Mouse (Mus musculus) gastrocnemius, postnatal 36 days (tissue): ENCODE data around the gene Tesk2. TPM values are rescaled to one million over a fixed set of nuclear protein-coding genes. Genes with fewer than 3 reads are reported as not detected.
A peak's percentile ranks its signal among the peaks of the same experiment; 100 is the strongest.

ENCODE experiments used
- DNase-seq, 2 experiments: peaks; one replicate each; pipeline ENCODE4 v3.0.0; 2022
- intact Hi-C: fragments of 180-260 bp; cut with DNase I; formaldehyde crosslinking; loops from one replicate; pipeline ENCODE4 v1.15.1; 2025
- total RNA-seq, 2 experiments: library from RNA; stranded (reverse); gene quantifications; 2 replicates each; pipeline ENCODE4 v1.2.3; 2021

Tesk2 gene
- total RNA-seq, 2 experiments from 2014 or later, result 1.7 to 2.0 TPM

- no peak for DNase-seq
- intact Hi-C loops, result no loop called here
Observed at GRCm38 (mm10) chr4:116782171-116782570, 61.4 kb downstream of the Tesk2 start.

- intact Hi-C loops, result no loop called here
Observed at GRCm38 (mm10) chr4:116786587-116786986, 65.8 kb downstream of the Tesk2 start.

GRCm38 (mm10) chr4:116787985-116788760 lies 67.4 kb downstream of the Tesk2 start:
- no peak for DNase-seq
- intact Hi-C loops, result loop anchor here (2.0 kb wide), 1 partner anchor 67 kb away; the partner anchor contains the start of gene Tesk2

More at GRCm38 (mm10) chr4:116786587-116786986, 65.8 kb downstream of the Tesk2 start:
- no peak for DNase-seq

GRCm38 (mm10) chr4:116788956-116789355 lies 68.2 kb downstream of the Tesk2 start:
- intact Hi-C loops, result loop anchor here (2.0 kb wide), 1 partner anchor 68 kb away; the partner anchor contains the start of gene Tesk2
- peak in 1 of 2 experiments; percentile 64 for DNase-seq

- DNase-seq, result no peak
- intact Hi-C loops, result no loop called here
Observed at GRCm38 (mm10) chr4:116792453-116792852, 71.7 kb downstream of the Tesk2 start.

- intact Hi-C loops, result no loop called here
- no peak for DNase-seq
Observed at GRCm38 (mm10) chr4:116794273-116794672, 73.5 kb downstream of the Tesk2 start.

- intact Hi-C loops, result no loop called here
- DNase-seq, result no peak
Observed at GRCm38 (mm10) chr4:116796442-116797110, 75.8 kb downstream of the Tesk2 start.

GRCm38 (mm10) chr4:116799901-116800300 lies 79.2 kb downstream of the Tesk2 start:
- intact Hi-C loops, result no loop called here
- DNase-seq, result no peak

- intact Hi-C loops, result no loop called here
- peak; percentile 84 to 93 for DNase-seq
Observed at GRCm38 (mm10) chr4:116807197-116808129, 86.7 kb downstream of the Tesk2 start, which contains the start of the genes Toe1 and Mutyh. Gene Toe1 (minus strand): TSS chr4:116807640. Gene Mutyh (plus strand): TSS chr4:116807723.

- intact Hi-C loops, result no loop called here
- no peak for DNase-seq
Observed at GRCm38 (mm10) chr4:116811012-116811411, 90.3 kb downstream of the Tesk2 start.

GRCm38 (mm10) chr4:116815276-116815675 lies 94.5 kb downstream of the Tesk2 start:
- DNase-seq, result no peak
- intact Hi-C loops, result no loop called here

GRCm38 (mm10) chr4:116817486-116817885 lies 96.7 kb downstream of the Tesk2 start:
- DNase-seq, result no peak
- intact Hi-C loops, result no loop called here

- intact Hi-C loops, result no loop called here
Observed at GRCm38 (mm10) chr4:116819968-116820901, 99.5 kb downstream of the Tesk2 start.

GRCm38 (mm10) chr4:116820902-116821693 lies 100.3 kb downstream of the Tesk2 start:
- intact Hi-C loops, result no loop called here
- peak in 1 of 2 experiments; percentile 63 for DNase-seq

More at GRCm38 (mm10) chr4:116819968-116820901, 99.5 kb downstream of the Tesk2 start:
- DNase-seq, result no peak

- DNase-seq, result peak in 1 of 2 experiments; percentile 68
- intact Hi-C loops, result no loop called here
Observed at GRCm38 (mm10) chr4:116821694-116822016, 100.9 kb downstream of the Tesk2 start, which contains the start of gene Hpdl. Gene Hpdl (minus strand): TSS chr4:116821707.

GRCm38 (mm10) chr4:116824541-116825004 lies 103.8 kb downstream of the Tesk2 start:
- DNase-seq, result peak; percentile 56 to 67
- intact Hi-C loops, result loop anchor here (5.0 kb wide), 1 partner anchor 308 kb away; the partner anchor contains the start of gene Plk3

- no peak for DNase-seq
- intact Hi-C loops, result loop anchor here (2.0 to 5.0 kb wide), 2 partner anchors 165 to 304 kb away; partner anchors contain the start of gene Plk3
Observed at GRCm38 (mm10) chr4:116827819-116828218, 107.1 kb downstream of the Tesk2 start.
